Mouse (Mus musculus) Patski (cell line): Measurements from ENCODE around the gene Kalrn. TPM values are rescaled to one million over a fixed set of nuclear protein-coding genes. Genes with fewer than 3 reads are reported as not detected.

Experiments used
- ATAC-seq: fragments of 100-300 bp; one replicate; pipeline ENCODE4 v1.8.0; 2021
- CTCF ChIA-PET: fragments of 350-600 bp; sonication (Branson Sonifier 250); formaldehyde crosslinking; loops from one replicate; lab custom pipeline; 2022; ENCODE audit warnings: inconsistent platforms; lab: Charles Lee
- POLR2A ChIA-PET: fragments of 350-600 bp; sonication (Branson Sonifier 250); formaldehyde crosslinking; loops from one replicate; lab custom pipeline; 2022; ENCODE audit warnings: antibody characterized with exemption, inconsistent platforms; lab: Charles Lee
- DNase-seq: peaks from one replicate; pipeline ENCODE4 v3.0.0-alpha.2; 2011; ENCODE audit warnings: low read depth, low spot score
- H3K27me3 ChIP-seq: fragments of 371-371 bp; one replicate; pipeline ENCODE4 v1.5.1; 2021
- CTCF ChIP-seq: fragments of 100-300 bp; IDR thresholded peaks from one replicate; pipeline ENCODE4 v1.5.1; 2021
- in situ Hi-C: fragments of 300-500 bp; cut with MboI; formaldehyde crosslinking; loops from 3 replicates; pipeline ENCODE4 v1.11.1; 2018; ENCODE audit warnings: low pct_unique_long_range_greater_than_20kb, mixed read lengths
- polyA plus RNA-seq: library from polyadenylated mRNA; unstranded; gene quantifications from one replicate; pipeline ENCODE4 v1.2.3, GENCODE M21; 2021

The Kalrn gene
- polyA plus RNA-seq, 1 experiment from 2014 or later: 25.1 TPM

GRCm38 (mm10) chr16:34042586-34042985 is 530.7 kb downstream of the Kalrn start:
- no peak for TF ChIP-seq CTCF
- no peaks in the 10 kb centered on the region for H3K27me3 ChIP-seq
- CTCF ChIA-PET: interaction anchor here (1.3 kb wide), 1 partner anchor 38 kb away, joined by 3 read pairs; no protein-coding TSS in a partner anchor
- ATAC-seq: no peak
- DNase-seq: no peak
- in situ Hi-C loops: no loop called here
- POLR2A ChIA-PET: no interaction called here

GRCm38 (mm10) chr16:34040276-34040675 is 533.1 kb downstream of the Kalrn start:
- CTCF ChIA-PET: interaction anchor here (1.3 kb wide), 1 partner anchor 9 kb away, joined by 4 read pairs; no protein-coding TSS in a partner anchor
- POLR2A ChIA-PET: no interaction called here
- no peak for TF ChIP-seq CTCF
- in situ Hi-C loops: no loop called here
- DNase-seq (no peak), ATAC-seq (no peak)
- no peaks in the 10 kb centered on the region for H3K27me3 ChIP-seq

- H3K27me3 ChIP-seq: no peaks in the 10 kb centered on the region
- DNase-seq (no peak), ATAC-seq (no peak)
- CTCF ChIA-PET: no interaction called here
- TF ChIP-seq CTCF: no peak
- POLR2A ChIA-PET: no interaction called here
- in situ Hi-C loops: no loop called here
Observed at GRCm38 (mm10) chr16:34039736-34040135, 533.6 kb downstream of the Kalrn start.

GRCm38 (mm10) chr16:34036327-34037047 is 536.8 kb downstream of the Kalrn start:
- in situ Hi-C loops: no loop called here
- no peaks in the 10 kb centered on the region for H3K27me3 ChIP-seq
- CTCF ChIA-PET: interaction anchor here (0.9 kb wide), 1 partner anchor 77 kb away, joined by 3 read pairs; no protein-coding TSS in a partner anchor
- no peak for TF ChIP-seq CTCF
- no peak for DNase-seq
- POLR2A ChIA-PET: no interaction called here
- no peak for ATAC-seq

GRCm38 (mm10) chr16:34035780-34036179 is 537.6 kb downstream of the Kalrn start:
- ATAC-seq (no peak), DNase-seq (no peak)
- in situ Hi-C loops: no loop called here
- H3K27me3 ChIP-seq: no peaks in the 10 kb centered on the region
- ChIA-PET POLR2A (no interaction called here), CTCF (interaction anchor here (0.9 kb wide), 1 partner anchor 78 kb away, joined by 3 read pairs; no protein-coding TSS in a partner anchor)
- TF ChIP-seq CTCF: no peak

GRCm38 (mm10) chr16:34034267-34034666 is 539.1 kb downstream of the Kalrn start:
- in situ Hi-C loops: no loop called here
- no peak for TF ChIP-seq CTCF
- DNase-seq: no peak
- no peak for ATAC-seq
- H3K27me3 ChIP-seq: no peaks in the 10 kb centered on the region
- POLR2A ChIA-PET: no interaction called here
- CTCF ChIA-PET: interaction anchor here (1.1 kb wide), 1 partner anchor 33 kb away, joined by 3 read pairs; no protein-coding TSS in a partner anchor

- ATAC-seq (no peak), DNase-seq (no peak)
- no peak for TF ChIP-seq CTCF
- ChIA-PET CTCF (interaction anchor here (2.1 kb wide), 1 partner anchor 9 kb away, joined by 4 read pairs; no protein-coding TSS in a partner anchor), POLR2A (no interaction called here)
- no peaks in the 10 kb centered on the region for H3K27me3 ChIP-seq
- in situ Hi-C loops: no loop called here
Observed at GRCm38 (mm10) chr16:34032011-34032645, 541.2 kb downstream of the Kalrn start.

GRCm38 (mm10) chr16:34031565-34031964 is 541.8 kb downstream of the Kalrn start:
- DNase-seq (no peak), ATAC-seq (no peak)
- CTCF ChIA-PET: interaction anchor here (2.1 kb wide), 1 partner anchor 9 kb away, joined by 4 read pairs; no protein-coding TSS in a partner anchor
- POLR2A ChIA-PET: no interaction called here
- in situ Hi-C loops: no loop called here
- no peak for TF ChIP-seq CTCF
- no peaks in the 10 kb centered on the region for H3K27me3 ChIP-seq

- no peak for DNase-seq
- POLR2A ChIA-PET: no interaction called here
- CTCF ChIA-PET: interaction anchor here (2.1 kb wide), 1 partner anchor 10 kb away, joined by 4 read pairs; no protein-coding TSS in a partner anchor
Observed at GRCm38 (mm10) chr16:34030379-34030778, 543.0 kb downstream of the Kalrn start.

GRCm38 (mm10) chr16:34029790-34030189 is 543.5 kb downstream of the Kalrn start:
- POLR2A ChIA-PET: no interaction called here
- TF ChIP-seq CTCF: no peak
- no peaks in the 10 kb centered on the region for H3K27me3 ChIP-seq
- in situ Hi-C loops: no loop called here
- ATAC-seq (no peak), DNase-seq (no peak)
- CTCF ChIA-PET: interaction anchor here (1.4 to 2.1 kb wide), 2 partner anchors 11 to 34 kb away, joined by 3 to 4 read pairs; no protein-coding TSS in a partner anchor

More at GRCm38 (mm10) chr16:34030379-34030778, 543.0 kb downstream of the Kalrn start:
- ATAC-seq: no peak
- in situ Hi-C loops: no loop called here
- no peak for TF ChIP-seq CTCF
- H3K27me3 ChIP-seq: no peaks in the 10 kb centered on the region
